Mouse (Mus musculus): ENCODE data around the gene Wdr90. TPM values are rescaled to one million over a fixed set of nuclear protein-coding genes. Genes with fewer than 3 reads are reported as not detected.

Gene Wdr90
- polyA plus RNA-seq, 1 experiment from 2014 or later = 18.5 TPM

DNA sequence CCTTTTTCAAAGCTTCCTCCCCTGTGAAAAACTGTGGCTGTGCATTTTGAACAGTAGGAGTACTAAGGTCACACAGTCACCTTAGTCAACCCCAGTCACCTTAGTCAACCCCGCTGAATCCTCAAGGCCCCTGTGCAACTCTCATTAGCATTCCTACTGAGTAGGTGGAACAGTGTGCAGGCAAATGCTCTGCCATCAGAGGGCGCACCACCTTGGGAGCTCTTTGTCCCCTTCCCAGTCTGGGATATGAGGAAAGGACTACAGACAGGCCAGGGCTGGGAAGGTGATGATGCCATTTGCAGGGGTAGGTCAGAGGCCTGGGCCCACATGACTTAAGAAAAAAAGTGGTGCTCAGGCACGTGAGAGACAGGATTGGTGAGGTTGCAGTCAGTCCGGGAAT lies 18.0 kb upstream of the Wdr90 start:
- H3K27me3 ChIP-seq (ENCODE audit: control insufficient read depth, insufficient read depth, low read depth, low read length) = no peaks in the 10 kb centered on the region
- peaks cover 19% of the 10 kb centered on the region for H3K36me3 ChIP-seq (ENCODE audit: control insufficient read depth, insufficient read depth, low read length)
- no peak overlapping the region for H3K4me2 ChIP-seq (ENCODE audit: low read length)

DNA sequence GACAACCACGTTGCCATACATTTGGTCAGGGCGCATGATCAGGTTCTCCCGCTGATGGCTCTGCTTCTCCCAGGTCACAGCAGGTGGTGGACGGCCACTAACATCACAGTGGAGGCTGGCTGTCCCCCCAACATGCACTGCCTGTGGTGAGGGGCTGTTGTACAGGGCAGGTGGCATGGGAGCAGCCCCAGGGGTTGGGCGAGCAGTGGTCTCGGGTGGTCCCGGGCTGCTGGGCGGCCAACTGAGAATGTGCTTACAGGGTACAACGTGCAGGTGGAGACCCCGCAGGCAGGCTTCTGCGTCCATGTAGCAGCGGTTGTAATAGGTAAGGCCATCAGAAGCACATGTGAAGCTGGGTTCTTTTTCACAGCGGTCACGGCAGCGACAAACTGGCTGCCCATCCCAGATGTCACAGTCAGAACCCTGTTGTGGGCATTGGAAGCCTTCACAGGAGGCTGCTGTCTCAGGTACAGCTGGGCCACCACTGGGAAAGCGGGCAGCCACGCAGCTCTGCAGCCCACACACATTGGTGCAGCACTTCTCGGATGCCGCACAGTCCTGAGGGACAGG lies 17.4 kb upstream of the Wdr90 start:
- peaks cover 22% of the 10 kb centered on the region for H3K4me1 ChIP-seq (ENCODE audit: control insufficient read depth, insufficient read depth, low read length)
- H3K27ac ChIP-seq (ENCODE audit: low read length) = no peak overlapping the region
- H3K27me3 ChIP-seq (ENCODE audit: control insufficient read depth, insufficient read depth, low read depth, low read length) = no peaks in the 10 kb centered on the region
- H3K9me3 ChIP-seq (replicated peaks; ENCODE audit: control insufficient read depth, low read length, poor library complexity, severe bottlenecking) = no peaks in the 10 kb centered on the region
- H3K4me2 ChIP-seq (ENCODE audit: low read length) = no peak overlapping the region
- 84% methylated on average over 19 of the region's 19 CpGs for WGBS
- H3K36me3 ChIP-seq (ENCODE audit: control insufficient read depth, insufficient read depth, low read length) = peaks cover 18% of the 10 kb centered on the region
- no peak overlapping the region for H3K9ac ChIP-seq (ENCODE audit: low read depth, low read length)
- ATAC-seq = no peak
- H3K4me3 ChIP-seq (ENCODE audit: low read depth, low read length) = no peak overlapping the region

More for the DNA sequence above, 18.0 kb upstream of the Wdr90 start:
- ATAC-seq = no peak
- 42% methylated on average over 4 of the region's 4 CpGs for WGBS
- Histone ChIP-seq H3K9ac (ENCODE audit: low read depth, low read length) (no peak overlapping the region), H3K4me1 (ENCODE audit: control insufficient read depth, insufficient read depth, low read length) (peaks cover 19% of the 10 kb centered on the region), H3K4me3 (ENCODE audit: low read depth, low read length) (no peak overlapping the region), H3K27ac (ENCODE audit: low read length) (no peak overlapping the region), H3K9me3 (replicated peaks; ENCODE audit: control insufficient read depth, low read length, poor library complexity, severe bottlenecking) (no peaks in the 10 kb centered on the region)

DNA sequence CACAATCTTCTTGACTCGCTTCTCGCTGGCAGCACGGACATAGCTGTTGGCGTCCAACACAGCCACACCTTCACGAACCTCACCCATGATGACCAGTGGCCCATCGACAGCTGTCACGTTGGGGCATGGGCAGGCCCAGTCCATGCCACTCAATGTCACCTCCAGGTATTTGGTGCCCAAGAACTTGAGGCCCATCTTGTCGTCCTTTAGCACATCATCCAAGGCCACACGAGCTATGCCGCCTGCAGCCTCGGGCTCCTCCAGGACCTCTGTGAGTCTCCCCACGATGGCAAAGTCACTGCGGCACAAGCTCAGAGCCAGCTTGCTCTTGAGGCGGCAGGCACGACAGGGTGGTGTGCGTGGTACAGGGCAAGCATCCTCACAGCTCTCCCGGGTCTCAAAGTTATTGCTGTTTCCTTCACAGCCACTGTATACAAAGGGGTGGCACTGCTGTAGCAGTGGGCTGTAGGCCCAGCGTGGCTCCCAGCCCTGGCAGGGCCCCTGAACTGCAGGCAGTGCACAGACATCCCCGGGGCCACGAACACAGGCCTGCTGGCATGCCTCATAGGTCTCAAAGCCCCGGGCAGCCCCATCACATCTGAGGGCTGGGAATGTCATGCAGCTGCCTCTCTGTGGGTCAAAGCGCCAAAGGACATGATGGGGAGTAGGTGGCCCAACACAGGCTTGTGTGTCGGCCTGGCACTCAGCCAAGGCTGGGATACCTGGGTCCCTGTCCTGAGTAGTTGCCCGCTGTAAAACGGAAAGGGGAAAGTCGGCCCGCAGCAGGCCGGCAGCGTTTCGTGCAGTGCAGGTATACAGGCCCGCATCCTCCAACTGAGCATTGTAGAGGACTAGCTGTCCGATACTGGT lies 16.7 kb upstream of the Wdr90 start:
- Histone ChIP-seq H3K9me3 (replicated peaks; ENCODE audit: control insufficient read depth, low read length, poor library complexity, severe bottlenecking) (no peaks in the 10 kb centered on the region), H3K4me1 (ENCODE audit: control insufficient read depth, insufficient read depth, low read length) (peaks cover 23% of the 10 kb centered on the region), H3K4me3 (ENCODE audit: low read depth, low read length) (no peak overlapping the region), H3K4me2 (ENCODE audit: low read length) (no peak overlapping the region), H3K27ac (ENCODE audit: low read length) (no peak overlapping the region), H3K36me3 (ENCODE audit: control insufficient read depth, insufficient read depth, low read length) (peaks cover 11% of the 10 kb centered on the region), H3K27me3 (ENCODE audit: control insufficient read depth, insufficient read depth, low read depth, low read length) (no peaks in the 10 kb centered on the region), H3K9ac (ENCODE audit: low read depth, low read length) (no peak overlapping the region)
- ATAC-seq = no peak
- 91% methylated on average over 32 of the region's 32 CpGs for WGBS

DNA sequence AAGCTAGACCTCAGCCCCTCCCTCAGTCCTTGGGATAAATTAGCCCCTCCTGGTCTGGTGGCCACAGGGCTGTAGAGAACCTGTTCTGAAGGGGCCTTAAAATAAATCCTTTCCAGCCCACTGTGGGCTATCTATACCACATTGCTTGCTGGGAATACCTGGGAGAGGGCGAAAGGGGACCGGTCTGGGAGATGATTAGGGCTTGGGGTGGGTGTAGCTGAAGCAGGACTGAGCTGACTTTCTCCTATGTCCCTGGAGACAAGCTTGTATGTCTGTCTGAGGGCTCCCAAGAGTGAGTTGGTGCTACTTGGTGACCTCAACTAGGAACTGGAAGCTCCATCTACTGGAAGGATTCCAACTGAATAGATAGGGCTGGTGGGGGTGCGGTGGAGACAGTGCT lies 15.7 kb upstream of the Wdr90 start:
- ATAC-seq = no peak

DNA sequence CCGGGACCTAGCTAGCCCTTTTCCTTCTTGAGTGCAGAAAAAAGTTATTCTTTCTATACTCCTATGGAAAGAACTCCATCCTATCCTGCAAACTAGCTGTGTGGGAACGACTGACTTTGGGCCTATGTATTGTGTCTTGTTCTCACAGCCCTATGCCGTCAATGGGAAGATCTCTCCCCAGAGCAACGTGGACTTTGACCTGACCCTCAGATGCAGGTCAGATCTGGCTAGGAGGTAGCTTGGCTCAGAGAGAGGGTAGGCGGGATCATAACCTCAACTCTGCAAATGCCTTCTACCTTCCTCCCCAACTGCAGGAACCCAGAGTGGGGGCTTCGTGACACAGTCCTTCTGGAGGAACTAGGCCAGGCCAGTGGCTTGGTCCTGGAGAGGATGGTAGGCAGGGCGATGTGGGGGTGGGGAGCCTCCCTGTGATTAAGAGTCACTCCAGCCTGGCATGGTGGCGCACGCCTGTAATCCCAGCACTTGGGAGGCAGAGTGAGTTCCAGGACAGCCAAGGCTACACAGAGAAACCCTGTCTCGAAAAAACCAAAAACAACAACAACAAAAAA lies 15.1 kb upstream of the Wdr90 start:
- peak overlapping the region; percentile 93 for H3K27ac ChIP-seq (ENCODE audit: low read length)

More for the DNA sequence above, 15.7 kb upstream of the Wdr90 start:
- Histone ChIP-seq H3K27me3 (ENCODE audit: control insufficient read depth, insufficient read depth, low read depth, low read length) (no peaks in the 10 kb centered on the region), H3K4me1 (ENCODE audit: control insufficient read depth, insufficient read depth, low read length) (peaks cover 23% of the 10 kb centered on the region), H3K9ac (ENCODE audit: low read depth, low read length) (no peak overlapping the region), H3K4me3 (ENCODE audit: low read depth, low read length) (no peak overlapping the region), H3K36me3 (ENCODE audit: control insufficient read depth, insufficient read depth, low read length) (peaks cover 11% of the 10 kb centered on the region), H3K9me3 (replicated peaks; ENCODE audit: control insufficient read depth, low read length, poor library complexity, severe bottlenecking) (no peaks in the 10 kb centered on the region), H3K4me2 (ENCODE audit: low read length) (peak overlapping the region; percentile 77), H3K27ac (ENCODE audit: low read length) (no peak overlapping the region)
- WGBS = 94% methylated on average over 3 of the region's 3 CpGs

DNA sequence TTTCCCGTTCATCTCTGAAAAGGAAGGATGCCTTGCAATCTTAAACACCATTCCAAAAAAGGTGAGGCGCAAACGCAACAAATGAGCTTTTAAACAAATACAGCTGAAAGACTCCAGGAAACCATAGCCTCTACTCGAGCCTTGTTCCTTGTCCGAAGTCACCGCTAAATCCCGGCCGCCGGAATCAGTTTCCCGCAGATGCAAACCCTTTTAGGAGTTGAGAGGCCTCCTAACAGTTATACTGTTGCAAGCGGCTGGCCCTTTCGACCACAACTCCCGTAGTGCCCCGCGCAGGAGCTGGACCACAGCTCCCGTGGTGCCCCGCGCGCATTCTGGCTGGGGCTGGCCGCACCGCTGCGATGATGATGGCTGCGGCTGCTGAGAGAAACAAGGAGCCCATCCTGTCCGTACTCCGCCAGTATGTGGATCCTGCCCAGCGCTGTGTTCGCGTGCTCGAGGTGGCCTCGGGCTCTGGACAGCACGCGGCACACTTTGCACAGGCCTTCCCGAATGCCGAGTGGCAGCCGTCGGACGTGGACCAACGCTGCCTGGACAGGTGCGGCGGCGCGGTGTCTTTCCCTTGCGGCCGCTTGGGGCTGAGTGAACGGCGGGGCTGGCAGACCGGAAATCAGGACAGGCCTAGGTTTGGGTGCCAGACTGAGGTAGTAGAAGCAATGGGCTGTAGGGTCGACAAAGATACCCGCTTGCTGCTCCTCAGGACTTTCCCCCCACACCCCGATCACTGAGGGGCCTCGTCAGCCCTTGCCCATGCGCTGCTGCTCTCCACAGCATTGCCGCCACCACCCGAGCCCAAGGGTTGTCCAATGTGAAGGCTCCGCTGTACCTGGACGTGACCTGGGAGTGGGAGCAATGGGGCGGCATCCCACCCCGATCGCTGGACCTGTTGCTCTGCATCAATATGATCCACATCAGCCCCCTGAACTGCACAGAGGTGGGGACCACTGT lies 14.2 kb upstream of the Wdr90 start:
- Histone ChIP-seq H3K4me2 (ENCODE audit: low read length) (peak overlapping the region; percentile 77), H3K9me3 (replicated peaks; ENCODE audit: control insufficient read depth, low read length, poor library complexity, severe bottlenecking) (no peaks in the 10 kb centered on the region), H3K4me1 (ENCODE audit: control insufficient read depth, insufficient read depth, low read length) (peaks cover 20% of the 10 kb centered on the region), H3K27me3 (ENCODE audit: control insufficient read depth, insufficient read depth, low read depth, low read length) (no peaks in the 10 kb centered on the region), H3K9ac (ENCODE audit: low read depth, low read length) (peak overlapping the region; percentile 85), H3K27ac (ENCODE audit: low read length) (peak overlapping the region; percentile 93), H3K4me3 (ENCODE audit: low read depth, low read length) (peak overlapping the region; percentile 62), H3K36me3 (ENCODE audit: control insufficient read depth, insufficient read depth, low read length) (peaks cover 11% of the 10 kb centered on the region)
- peak; percentile 93 for ATAC-seq
- WGBS = under 1% methylated on average over 59 of the region's 59 CpGs

More for the DNA sequence above, 15.1 kb upstream of the Wdr90 start:
- H3K4me2 ChIP-seq (ENCODE audit: low read length) = peak overlapping the region; percentile 77
- H3K9me3 ChIP-seq (replicated peaks; ENCODE audit: control insufficient read depth, low read length, poor library complexity, severe bottlenecking) = no peaks in the 10 kb centered on the region
- WGBS = 57% methylated on average over 10 of the region's 10 CpGs
- H3K27me3 ChIP-seq (ENCODE audit: control insufficient read depth, insufficient read depth, low read depth, low read length) = no peaks in the 10 kb centered on the region
- peaks cover 23% of the 10 kb centered on the region for H3K4me1 ChIP-seq (ENCODE audit: control insufficient read depth, insufficient read depth, low read length)
- no peak for ATAC-seq
- peaks cover 11% of the 10 kb centered on the region for H3K36me3 ChIP-seq (ENCODE audit: control insufficient read depth, insufficient read depth, low read length)
- peak overlapping the region; percentile 85 for H3K9ac ChIP-seq (ENCODE audit: low read depth, low read length)
- H3K4me3 ChIP-seq (ENCODE audit: low read depth, low read length) = peak overlapping the region; percentile 62

DNA sequence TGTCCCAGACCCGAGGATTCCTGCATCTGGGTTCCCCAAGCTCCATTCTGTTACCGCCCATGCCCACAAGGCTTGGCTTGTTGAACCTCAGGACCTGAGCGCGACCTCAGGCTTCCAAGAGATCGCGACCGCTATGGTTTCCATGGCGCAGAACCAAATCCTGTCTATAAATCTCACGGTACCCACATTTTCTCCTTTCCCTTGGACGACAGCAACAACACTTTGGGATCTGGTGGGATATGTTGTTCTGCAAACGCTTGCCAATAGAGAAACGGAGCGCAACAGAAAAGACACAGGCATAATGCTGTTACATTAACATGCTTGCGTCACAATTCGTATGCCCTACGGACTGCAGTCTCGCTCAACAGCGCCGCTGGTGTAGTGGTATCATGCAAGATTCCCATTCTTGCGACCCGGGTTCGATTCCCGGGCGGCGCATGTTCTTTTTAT lies 13.4 kb upstream of the Wdr90 start, which contains the start of gene Mettl26:
Gene Mettl26 (plus strand): TSS at position 354 of the 450 bp plus-strand sequence.
- Histone ChIP-seq H3K27me3 (ENCODE audit: control insufficient read depth, insufficient read depth, low read depth, low read length) (no peaks in the 10 kb centered on the region), H3K27ac (ENCODE audit: low read length) (peak within 1 kb of the TSS; percentile 93), H3K4me3 (ENCODE audit: low read depth, low read length) (peak within 1 kb of the TSS; percentile 62), H3K4me1 (ENCODE audit: control insufficient read depth, insufficient read depth, low read length) (peaks cover 17% of the 10 kb centered on the region), H3K9me3 (replicated peaks; ENCODE audit: control insufficient read depth, low read length, poor library complexity, severe bottlenecking) (no peaks in the 10 kb centered on the region), H3K9ac (ENCODE audit: low read depth, low read length) (peak within 1 kb of the TSS; percentile 85), H3K4me2 (ENCODE audit: low read length) (peak within 1 kb of the TSS; percentile 77), H3K36me3 (ENCODE audit: control insufficient read depth, insufficient read depth, low read length) (peaks cover 11% of the 10 kb centered on the region)
- under 1% methylated on average over 25 of the region's 25 CpGs for WGBS
- peak; percentile 69 for ATAC-seq

DNA sequence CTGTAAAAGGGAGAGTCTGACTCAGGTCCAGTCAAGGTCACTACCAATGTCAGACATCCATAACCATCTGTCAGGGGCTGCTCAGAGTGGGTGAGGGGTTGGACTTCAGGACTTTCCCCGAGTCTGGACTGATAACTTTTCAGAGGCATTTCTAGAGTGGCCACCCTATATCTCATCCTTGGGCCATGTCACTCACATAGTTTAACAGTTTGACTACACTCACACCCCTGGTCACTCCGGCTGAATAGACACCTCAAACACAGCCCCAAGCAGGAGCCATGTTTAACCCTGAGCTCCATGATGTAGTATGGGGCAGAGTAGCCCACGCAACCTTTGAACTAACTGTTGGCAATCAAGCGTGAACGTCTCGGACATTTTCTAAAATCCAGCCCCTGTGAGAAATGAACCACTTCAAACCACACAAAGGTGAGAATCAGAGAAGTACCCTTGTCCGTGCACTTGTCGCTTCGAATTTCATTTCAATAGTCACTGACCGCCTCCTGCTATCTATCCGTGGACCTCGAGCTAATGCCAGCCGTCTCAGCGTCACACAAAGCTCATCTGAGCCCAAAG lies 12.9 kb upstream of the Wdr90 start:
- no peak for ATAC-seq

More for the DNA sequence above, 12.9 kb upstream of the Wdr90 start:
- Histone ChIP-seq H3K4me1 (ENCODE audit: control insufficient read depth, insufficient read depth, low read length) (peaks cover 17% of the 10 kb centered on the region), H3K4me3 (ENCODE audit: low read depth, low read length) (peak overlapping the region; percentile 62), H3K9me3 (replicated peaks; ENCODE audit: control insufficient read depth, low read length, poor library complexity, severe bottlenecking) (no peaks in the 10 kb centered on the region), H3K9ac (ENCODE audit: low read depth, low read length) (peak overlapping the region; percentile 78), H3K27ac (ENCODE audit: low read length) (peak overlapping the region; percentile 93), H3K36me3 (ENCODE audit: control insufficient read depth, insufficient read depth, low read length) (peaks cover 11% of the 10 kb centered on the region), H3K4me2 (ENCODE audit: low read length) (peak overlapping the region; percentile 77), H3K27me3 (ENCODE audit: control insufficient read depth, insufficient read depth, low read depth, low read length) (no peaks in the 10 kb centered on the region)
- WGBS = 6% methylated on average over 14 of the region's 14 CpGs

All from midbrain, embryonic 16.5 days (tissue).